Mouse (Mus musculus) heart, postnatal 0 days (tissue): ENCODE results near the gene Cdipt. TPM values are rescaled to one million over a fixed set of nuclear protein-coding genes. Genes with fewer than 3 reads are reported as not detected.
A peak's percentile ranks its signal among the peaks of the same experiment; 100 is the strongest.

ENCODE experiments used
- ATAC-seq: fragments of 200-750 bp; cut with Nextera tagmentation; 2 replicates; pipeline ENCODE4 v1.8.0; 2017; ENCODE audit warnings: low read depth, moderate number of reproducible peaks, moderate library complexity; ENCODE audit not compliant: insufficient read depth
- DNase-seq: peaks from one replicate; pipeline ENCODE4 v3.0.0-alpha.2; 2016; ENCODE audit warnings: low spot score
- H3K27ac ChIP-seq: fragments of 300-500 bp; sonication (generic); 2 replicates; pipeline ENCODE4 v1.5.1; 2014; ENCODE audit warnings: low read depth, mild to moderate bottlenecking
- H3K27me3 ChIP-seq: fragments of 300-500 bp; sonication (generic); 2 replicates; pipeline ENCODE4 v1.6.1; 2014; ENCODE audit warnings: low read length, mixed read lengths; ENCODE audit not compliant: control insufficient read depth, insufficient read depth
- H3K36me3 ChIP-seq: fragments of 300-500 bp; sonication (generic); replicated peaks from 2 replicates; pipeline ENCODE4 v1.6.1; 2014; ENCODE audit warnings: low read length, mixed read lengths; ENCODE audit not compliant: control insufficient read depth, insufficient read depth
- H3K4me1 ChIP-seq: fragments of 300-500 bp; sonication (generic); 2 replicates; pipeline ENCODE4 v1.6.1; 2014; ENCODE audit warnings: antibody characterized with exemption; ENCODE audit not compliant: control insufficient read depth, insufficient read depth
- H3K4me2 ChIP-seq: fragments of 300-500 bp; sonication (generic); 2 replicates; pipeline ENCODE4 v1.6.1; 2014; ENCODE audit warnings: low read depth, mild to moderate bottlenecking, low read length, moderate library complexity
- H3K4me3 ChIP-seq: fragments of 300-500 bp; sonication (generic); 2 replicates; pipeline ENCODE4 v1.5.1; 2014; ENCODE audit warnings: low read depth, low read length
- H3K9ac ChIP-seq: fragments of 300-500 bp; sonication (generic); replicated peaks from 2 replicates; pipeline ENCODE4 v1.6.1; 2014; ENCODE audit warnings: low read depth, low read length, mixed read lengths
- H3K9me3 ChIP-seq: fragments of 300-500 bp; sonication (generic); replicated peaks from 2 replicates; pipeline ENCODE4 v1.6.1; 2016; ENCODE audit warnings: low read length; ENCODE audit not compliant: control insufficient read depth
- CTCF ChIP-seq: IDR thresholded peaks from 2 replicates; pipeline ENCODE4 v1.5.1; 2016; ENCODE audit warnings: antibody characterized with exemption, control low read depth, low read depth
- EP300 ChIP-seq: IDR thresholded peaks from 2 replicates; pipeline ENCODE4 v1.6.1; 2016; ENCODE audit warnings: antibody characterized with exemption, low read depth
- WGBS: fragments of 180-500 bp; shearing (Covaris S2); extraction: QIAGEN DNeasy Blood & Tissue Kit; methylation state at CpG from one replicate; pipeline ENCODE4 v1.1.7; 2014; 5-methylcytosine and 5-hydroxymethylcytosine counted together
- polyA plus RNA-seq: library from polyadenylated mRNA; unstranded; fragments of >200 nt; fragmentation: Nextera tagmentation; extraction: Ambion mirVana; gene quantifications from 2 replicates; pipeline ENCODE4 v1.2.1, GENCODE M21; 2015
- total RNA-seq: library from RNA; depleted of rRNA; stranded (reverse); fragments of >200 nt; gene quantifications from 2 replicates; pipeline ENCODE4 v1.2.3, GENCODE M21; 2014; ENCODE audit warnings: low replicate concordance

Cdipt gene
- total and polyA plus RNA-seq, 2 experiments from 2014 or later = 67.5 to 135 TPM

GRCm38 (mm10) chr7:126975950-126976866 lies 494 bp downstream of the Cdipt start, which contains the start of gene Cdiptos:
Gene Cdiptos (minus strand): TSS chr7:126976098.
- ATAC-seq = peak; percentile 96
- Histone ChIP-seq H3K27ac (peak within 1 kb of the TSS; percentile 96), H3K9me3 (no peaks in the 10 kb centered on the region), H3K4me1 (peaks cover 4% of the 10 kb centered on the region; the same call in 1 of the 2 replicates), H3K4me2 (peak within 1 kb of the TSS; percentile 79), H3K4me3 (peak within 1 kb of the TSS; percentile 80), H3K9ac (peak within 1 kb of the TSS; percentile 89), H3K36me3 (peaks cover 31% of the 10 kb centered on the region), H3K27me3 (no peaks in the 10 kb centered on the region)
- DNase-seq = peak; percentile 97
- WGBS = under 1% methylated on average over 55 of the region's 55 CpGs
- TF ChIP-seq EP300 (peak; percentile 66), CTCF (peak; percentile 97)

- Histone ChIP-seq H3K4me3 (peak overlapping the region; percentile 80), H3K9ac (peak overlapping the region; percentile 89), H3K36me3 (peaks cover 34% of the 10 kb centered on the region), H3K27ac (peak overlapping the region; percentile 96), H3K27me3 (no peaks in the 10 kb centered on the region), H3K9me3 (no peaks in the 10 kb centered on the region), H3K4me2 (peak overlapping the region; percentile 79), H3K4me1 (peaks cover 4% of the 10 kb centered on the region; the same call in 1 of the 2 replicates)
- TF ChIP-seq CTCF (no peak), EP300 (no peak)
- 20% methylated on average over 14 of the region's 14 CpGs for WGBS
- ATAC-seq = no peak
- DNase-seq = no peak
Measured at GRCm38 (mm10) chr7:126976878-126977459, 1.3 kb downstream of the Cdipt start.

- ATAC-seq = no peak
- WGBS = 82% methylated on average over 6 of the region's 6 CpGs
Measured at GRCm38 (mm10) chr7:126978841-126979240, 3.1 kb downstream of the Cdipt start.

GRCm38 (mm10) chr7:126981601-126982000 lies 5.9 kb downstream of the Cdipt start:
- Histone ChIP-seq H3K36me3 (peaks cover 34% of the 10 kb centered on the region), H3K4me1 (no peaks in the 10 kb centered on the region), H3K27ac (no peak overlapping the region), H3K9ac (no peak overlapping the region), H3K4me2 (no peak overlapping the region), H3K9me3 (no peaks in the 10 kb centered on the region), H3K4me3 (no peak overlapping the region), H3K27me3 (no peaks in the 10 kb centered on the region)
- WGBS = 69% methylated on average over 2 of the region's 2 CpGs
- DNase-seq (no peak), ATAC-seq (no peak)
- TF ChIP-seq EP300 (no peak), CTCF (no peak)

More at GRCm38 (mm10) chr7:126978841-126979240, 3.1 kb downstream of the Cdipt start:
- DNase-seq = no peak
- Histone ChIP-seq H3K27me3 (no peaks in the 10 kb centered on the region), H3K4me2 (no peak overlapping the region), H3K36me3 (peaks cover 34% of the 10 kb centered on the region), H3K4me1 (peaks cover 4% of the 10 kb centered on the region; the same call in 1 of the 2 replicates), H3K9ac (no peak overlapping the region), H3K27ac (no peak overlapping the region), H3K4me3 (no peak overlapping the region), H3K9me3 (no peaks in the 10 kb centered on the region)
- TF ChIP-seq EP300 (no peak), CTCF (no peak)

- 55% methylated on average over 4 of the region's 4 CpGs for WGBS
- DNase-seq = no peak
- Histone ChIP-seq H3K9me3 (no peaks in the 10 kb centered on the region), H3K27ac (no peak overlapping the region), H3K4me3 (no peak overlapping the region), H3K36me3 (peaks cover 38% of the 10 kb centered on the region), H3K4me2 (no peak overlapping the region), H3K27me3 (no peaks in the 10 kb centered on the region), H3K4me1 (no peaks in the 10 kb centered on the region), H3K9ac (no peak overlapping the region)
- TF ChIP-seq CTCF (no peak), EP300 (no peak)
- ATAC-seq = no peak
Measured at GRCm38 (mm10) chr7:126982054-126982453, 6.3 kb downstream of the Cdipt start.
